9 mouse cellular contexts compared by ENCODE assay signal in genomic region chr7:51831917-51832316, GRCm38 (mm10). TPM values are rescaled to one million over a fixed set of nuclear protein-coding genes. Genes with fewer than 3 reads are reported as not detected.
A peak's percentile ranks its signal among the peaks of the same experiment; 100 is the strongest.
DNase-seq lines count a peak whose midpoint lies in the region; ATAC-seq and TF ChIP-seq lines count a peak whose summit lies in the region.
"Had no signal": no experiment of that assay in that cellular context is flagged by ENCODE, and none has a peak within 500 bp of the region (broad histone marks: within the 10 kb centered on the region; RNA-seq: fewer than 3 reads in every experiment).

No protein-coding gene starts in this region.

- H3K9ac ChIP-seq in heart, embryonic 11.5 days (ENCODE audit: low read depth, low read length): no peak overlapping the region
- H3K9ac ChIP-seq in midbrain, postnatal 0 days (replicated peaks; ENCODE audit: low read length, poor library complexity, severe bottlenecking): no peak overlapping the region
- H3K9ac ChIP-seq: embryonic facial prominence, embryonic 13.5 days had no signal

- H3K9me3 ChIP-seq in heart, embryonic 11.5 days (replicated peaks; ENCODE audit: control insufficient read depth, low read length): no peaks in the 10 kb centered on the region
- no peaks in the 10 kb centered on the region for H3K9me3 ChIP-seq in midbrain, postnatal 0 days (ENCODE audit: low read length)
- H3K9me3 ChIP-seq: embryonic facial prominence, embryonic 13.5 days had no signal

- 56% methylated on average over 7 of the region's 7 CpGs for WGBS in heart, embryonic 11.5 days (ENCODE audit: insufficient replicate concordance)
- 15% methylated on average over 7 of the region's 7 CpGs for WGBS in midbrain, postnatal 0 days

- no peak for ATAC-seq in heart, embryonic 11.5 days (replicated peaks; ENCODE audit: insufficient number of reproducible peaks, low FRiP score, low TSS enrichment)
- ATAC-seq in midbrain, postnatal 0 days (ENCODE audit: low FRiP score): 0 out of 2 replicates have a peak, but pooled peaks have one; percentile 56
- no peak for ATAC-seq in frontal cortex, adult (ENCODE audit: low TSS enrichment)

- H3K27me3 ChIP-seq in heart, embryonic 11.5 days (ENCODE audit: control insufficient read depth, insufficient read depth, low read length): no peaks in the 10 kb centered on the region
- no peaks in the 10 kb centered on the region for H3K27me3 ChIP-seq in midbrain, postnatal 0 days (ENCODE audit: insufficient read depth, low read length)
- H3K27me3 ChIP-seq: embryonic facial prominence, embryonic 13.5 days had no signal

- H3K36me3 ChIP-seq in heart, embryonic 11.5 days (ENCODE audit: control insufficient read depth, insufficient read depth, low read length): no peaks in the 10 kb centered on the region
- no peaks in the 10 kb centered on the region for H3K36me3 ChIP-seq in midbrain, postnatal 0 days (ENCODE audit: insufficient read depth, low read length)
- H3K36me3 ChIP-seq: embryonic facial prominence, embryonic 13.5 days had no signal

- H3K27ac ChIP-seq in heart, embryonic 11.5 days (ENCODE audit: low read depth, low read length): no peak overlapping the region
- H3K27ac ChIP-seq in midbrain, postnatal 0 days (ENCODE audit: low read depth, low read length): peak overlapping the region; percentile 57; the same call in 1 of the 2 replicates
- H3K27ac ChIP-seq: embryonic facial prominence, embryonic 13.5 days had no signal

- no peak overlapping the region for H3K4me3 ChIP-seq in heart, embryonic 11.5 days (ENCODE audit: low read depth, low read length)
- no peak overlapping the region for H3K4me3 ChIP-seq in midbrain, postnatal 0 days (ENCODE audit: low read depth, low read length)
- H3K4me3 ChIP-seq: embryonic facial prominence, embryonic 13.5 days had no signal

- no peak for TF ChIP-seq CTCF in midbrain, postnatal 0 days (IDR thresholded peaks at IDR 0.05)

- no peaks in the 10 kb centered on the region for H3K4me1 ChIP-seq in heart, embryonic 11.5 days (ENCODE audit: control insufficient read depth, insufficient read depth, low read length)
- peaks cover 4% of the 10 kb centered on the region for H3K4me1 ChIP-seq in midbrain, postnatal 0 days (ENCODE audit: insufficient read depth, low read length)
- H3K4me1 ChIP-seq: embryonic facial prominence, embryonic 13.5 days had no signal

- H3K4me2 ChIP-seq in heart, embryonic 11.5 days: no peak overlapping the region
- H3K4me2 ChIP-seq in midbrain, postnatal 0 days (ENCODE audit: low read depth, low read length, poor library complexity, severe bottlenecking): peak overlapping the region; percentile 6; the same call in 1 of the 2 replicates
- H3K4me2 ChIP-seq: embryonic facial prominence, embryonic 13.5 days had no signal

- DNase-seq in heart, adult 9 months (ENCODE audit: low spot score in 2 of 2): peak; percentile 9 to 10
- DNase-seq in cerebellum, adult 11 months: peak; percentile 24
- DNase-seq in forelimb bud, embryonic 11.5 days (ENCODE audit: low read depth, low spot score): peak; percentile 70
- DNase-seq in midbrain, postnatal 0 days (ENCODE audit: low spot score): peak; percentile 78
- no peak for DNase-seq in left cerebral cortex, postnatal 36 days (ENCODE audit: low spot score in 2 of 2)
- DNase-seq in right cerebral cortex, adult 18-20 months: no peak

- intact Hi-C loops in left cerebral cortex, postnatal 36 days (cut with DNase I): no loop called here

RNA-seq across cellular contexts. Expression of gene Gas2, which starts 29.9 kb away (rescaled TPM):
- polyA plus RNA-seq in heart, embryonic 11.5 days (2014; fragmentation: Nextera tagmentation; extraction: Ambion mirVana): 8.8 and 9.9 TPM in 2 replicates
- total RNA-seq in midbrain, postnatal 0 days (2014; rRNA removed): 17.5 and 37.1 TPM in 2 replicates
- polyA plus RNA-seq in midbrain, postnatal 0 days (2015; fragmentation: Nextera tagmentation; extraction: Ambion mirVana): 14.7 and 15.0 TPM in 2 replicates
- 10 to 100 TPM; 26.5 to 28.5 TPM for total RNA-seq in left cerebral cortex, postnatal 36 days (2021)

RNA-seq across cellular contexts. Expression of gene Fancf, which starts 30.1 kb away (rescaled TPM):
- polyA plus RNA-seq in heart, embryonic 11.5 days (2014; fragmentation: Nextera tagmentation; extraction: Ambion mirVana): 8.3 and 8.6 TPM in 2 replicates
- total RNA-seq in midbrain, postnatal 0 days (2014; rRNA removed): 10.6 and 11.3 TPM in 2 replicates
- polyA plus RNA-seq in midbrain, postnatal 0 days (2015; fragmentation: Nextera tagmentation; extraction: Ambion mirVana): 7.0 and 8.2 TPM in 2 replicates
- 1 to 10 TPM; 3.1 to 6.2 TPM for total RNA-seq in left cerebral cortex, postnatal 36 days (2021)

Comparison
In these comparisons a context has a peak if more than half of its experiments do, and no peak if none do; other contexts are left out.
1. DNase-seq: peak in heart, adult 9 months (2 of 2), cerebellum, adult 11 months (single experiment), forelimb bud, embryonic 11.5 days (single experiment) and midbrain, postnatal 0 days (single experiment); none in left cerebral cortex, postnatal 36 days (0 of 2) and right cerebral cortex, adult 18-20 months (single experiment).